Mouse (Mus musculus): Measurements from ENCODE around the gene Pawr.

GRCm38 (mm10) chr10:108338055-108338961 lies 6.4 kb downstream of the Pawr start:
- TF ChIP-seq CTCF (IDR thresholded peaks at IDR 0.05; ENCODE audit: low read depth) (no peak), EP300 (IDR thresholded peaks at IDR 0.05; ENCODE audit: low read depth) (no peak)

Data from heart, postnatal 0 days (tissue).